In genomic region chr8:22228621-22229020, GRCm38 (mm10) we compare ENCODE assay signal across 9 mouse cellular contexts. TPM values are rescaled to one million over a fixed set of nuclear protein-coding genes. Genes with fewer than 3 reads are reported as not detected.
DNase-seq lines count a peak whose midpoint lies in the region; ATAC-seq lines count a peak whose summit lies in the region.
"Had no signal": no experiment of that assay in that cellular context is flagged by ENCODE, and none has a peak within 500 bp of the region (broad histone marks: within the 10 kb centered on the region; RNA-seq: fewer than 3 reads in every experiment).

No protein-coding gene starts in this region.

- 34% methylated on average over 7 of the region's 7 CpGs for WGBS in forebrain, embryonic 15.5 days
- WGBS in forebrain, embryonic 12.5 days: 30% methylated on average over 7 of the region's 7 CpGs
- WGBS in midbrain, embryonic 16.5 days: 31% methylated on average over 7 of the region's 7 CpGs

- no peaks in the 10 kb centered on the region; the same call in 1 of the 2 replicates for H3K36me3 ChIP-seq in forebrain, embryonic 15.5 days
- H3K36me3 ChIP-seq in forebrain, embryonic 12.5 days (replicated peaks): peaks cover 1% of the 10 kb centered on the region
- H3K36me3 ChIP-seq in midbrain, embryonic 16.5 days (ENCODE audit: control insufficient read depth, insufficient read depth, low read length): no peaks in the 10 kb centered on the region

- H3K4me1 ChIP-seq in forebrain, embryonic 15.5 days: peaks cover 7% of the 10 kb centered on the region
- peaks cover 11% of the 10 kb centered on the region for H3K4me1 ChIP-seq in forebrain, embryonic 12.5 days
- H3K4me1 ChIP-seq in midbrain, embryonic 16.5 days (ENCODE audit: control insufficient read depth, insufficient read depth, low read length): peaks cover 6% of the 10 kb centered on the region

- no peak overlapping the region for H3K27ac ChIP-seq in forebrain, embryonic 15.5 days (replicated peaks)
- H3K27ac ChIP-seq in forebrain, embryonic 12.5 days: no peak overlapping the region
- no peak overlapping the region for H3K27ac ChIP-seq in midbrain, embryonic 16.5 days (ENCODE audit: low read length)

- no peak for ATAC-seq in forebrain, embryonic 15.5 days (replicated peaks)
- no peak for ATAC-seq in forebrain, embryonic 12.5 days (ENCODE audit: low FRiP score)
- ATAC-seq in megakaryocyte, adult 5-6 weeks (ENCODE audit: poor library complexity, severe bottlenecking): peak; percentile 71
- ATAC-seq in midbrain, embryonic 16.5 days: no peak

- 0 out of 2 replicates have a peak overlapping the region, but pooled peaks have one; percentile 3 for H3K4me3 ChIP-seq in forebrain, embryonic 15.5 days
- H3K4me3 ChIP-seq in forebrain, embryonic 12.5 days (replicated peaks): no peak overlapping the region
- H3K4me3 ChIP-seq in midbrain, embryonic 16.5 days (ENCODE audit: low read depth, low read length): no peak overlapping the region

- DNase-seq in R1 (ENCODE audit: low read depth, low spot score): peak; percentile 75
- DNase-seq in heart, postnatal 4 days: peak; percentile 14
- DNase-seq in frontal cortex, postnatal 36 days (ENCODE audit: low spot score in 2 of 2): no peak
- DNase-seq in cerebellum, postnatal 36 days: no peak

- H3K9ac ChIP-seq in forebrain, embryonic 15.5 days (replicated peaks): no peak overlapping the region
- H3K9ac ChIP-seq in forebrain, embryonic 12.5 days: no peak overlapping the region
- H3K9ac ChIP-seq in midbrain, embryonic 16.5 days (ENCODE audit: low read depth, low read length): no peak overlapping the region

- H3K4me2 ChIP-seq in forebrain, embryonic 15.5 days (replicated peaks): no peak overlapping the region; the same call in 1 of the 2 replicates
- no peak overlapping the region for H3K4me2 ChIP-seq in forebrain, embryonic 12.5 days
- no peak overlapping the region for H3K4me2 ChIP-seq in midbrain, embryonic 16.5 days (ENCODE audit: low read length)

- H3K9me3 ChIP-seq in forebrain, embryonic 15.5 days: no peaks in the 10 kb centered on the region
- no peaks in the 10 kb centered on the region for H3K9me3 ChIP-seq in forebrain, embryonic 12.5 days
- no peaks in the 10 kb centered on the region for H3K9me3 ChIP-seq in midbrain, embryonic 16.5 days (replicated peaks; ENCODE audit: control insufficient read depth, low read length, poor library complexity, severe bottlenecking)

- peaks cover 13% of the 10 kb centered on the region; the same call in 1 of the 2 replicates for H3K27me3 ChIP-seq in forebrain, embryonic 15.5 days
- H3K27me3 ChIP-seq in forebrain, embryonic 12.5 days: peaks cover 24% of the 10 kb centered on the region
- H3K27me3 ChIP-seq in midbrain, embryonic 16.5 days (ENCODE audit: control insufficient read depth, insufficient read depth, low read depth, low read length): peaks cover 12% of the 10 kb centered on the region

RNA-seq across cellular contexts. Expression of gene Thsd1, which starts 1.5 kb away (rescaled TPM):
- 6.2 and 7.5 TPM in 2 replicates for polyA plus RNA-seq in forebrain, embryonic 15.5 days (2015; fragmentation: Nextera tagmentation; extraction: Ambion mirVana)
- 7.3 and 8.1 TPM in 2 replicates for polyA plus RNA-seq in forebrain, embryonic 12.5 days (2016; fragmentation: Nextera tagmentation; extraction: Ambion mirVana)
- 10 to 100 TPM; 14.4 to 14.6 TPM for total RNA-seq in heart, postnatal 4 days (2021)
- 0.56 and 1.5 TPM in 2 replicates for total RNA-seq in megakaryocyte, adult 5-6 weeks (2015)
- total RNA-seq in megakaryocyte, adult 5-6 weeks (2017): 0.51 and 0.73 TPM in 2 replicates
- 7.1 and 7.3 TPM in 2 replicates for polyA plus RNA-seq in midbrain, embryonic 16.5 days (2015; fragmentation: Nextera tagmentation; extraction: Ambion mirVana)

RNA-seq across cellular contexts. Expression of gene Vps36, which starts 36.0 kb away (rescaled TPM):
- polyA plus RNA-seq in forebrain, embryonic 15.5 days (2015; fragmentation: Nextera tagmentation; extraction: Ambion mirVana): 41.4 TPM in 2 replicates
- 42.7 and 44.4 TPM in 2 replicates for polyA plus RNA-seq in forebrain, embryonic 12.5 days (2016; fragmentation: Nextera tagmentation; extraction: Ambion mirVana)
- total RNA-seq in heart, postnatal 4 days (2021): 10 to 100 TPM; 31.4 to 34.2 TPM
- 47.5 and 49.8 TPM in 2 replicates for total RNA-seq in megakaryocyte, adult 5-6 weeks (2015)
- 43.9 and 47.3 TPM in 2 replicates for total RNA-seq in megakaryocyte, adult 5-6 weeks (2017)
- 41.6 and 44.2 TPM in 2 replicates for polyA plus RNA-seq in midbrain, embryonic 16.5 days (2015; fragmentation: Nextera tagmentation; extraction: Ambion mirVana)

RNA-seq across cellular contexts. Expression of gene Ckap2, which starts 43.0 kb away (rescaled TPM):
- polyA plus RNA-seq in forebrain, embryonic 15.5 days (2015; fragmentation: Nextera tagmentation; extraction: Ambion mirVana): 28.4 and 28.7 TPM in 2 replicates
- 63.1 and 65.9 TPM in 2 replicates for polyA plus RNA-seq in forebrain, embryonic 12.5 days (2016; fragmentation: Nextera tagmentation; extraction: Ambion mirVana)
- 10 to 100 TPM; 32.1 to 34.8 TPM for total RNA-seq in heart, postnatal 4 days (2021)
- total RNA-seq in megakaryocyte, adult 5-6 weeks (2015): 66.7 and 76.1 TPM in 2 replicates
- 46.4 and 54.6 TPM in 2 replicates for total RNA-seq in megakaryocyte, adult 5-6 weeks (2017)
- 6.6 and 8.4 TPM in 2 replicates for polyA plus RNA-seq in midbrain, embryonic 16.5 days (2015; fragmentation: Nextera tagmentation; extraction: Ambion mirVana)

RNA-seq across cellular contexts. Expression of gene Tpte, which starts 54.6 kb away (rescaled TPM):
- not detected in 2 replicates for polyA plus RNA-seq in forebrain, embryonic 15.5 days (2015; fragmentation: Nextera tagmentation; extraction: Ambion mirVana)
- polyA plus RNA-seq in forebrain, embryonic 12.5 days (2016; fragmentation: Nextera tagmentation; extraction: Ambion mirVana): 0.08 TPM in 1 of 2 replicates, not detected in the other
- not detected for total RNA-seq in heart, postnatal 4 days (2021)
- not detected in 2 replicates for total RNA-seq in megakaryocyte, adult 5-6 weeks (2015)
- not detected in 2 replicates for total RNA-seq in megakaryocyte, adult 5-6 weeks (2017)
- not detected in 2 replicates for polyA plus RNA-seq in midbrain, embryonic 16.5 days (2015; fragmentation: Nextera tagmentation; extraction: Ambion mirVana)
- total RNA-seq: ES-E14 had no signal

Comparison
In these comparisons a context has a peak if more than half of its experiments do, and no peak if none do; other contexts are left out.
1. DNase-seq: peak in R1 (single experiment) and heart, postnatal 4 days (single experiment); none in frontal cortex, postnatal 36 days (0 of 2) and cerebellum, postnatal 36 days (0 of 2).